Mouse (Mus musculus) CD4-positive helper T cell, adult 2 months (primary cell): ENCODE measurements around the gene BC048507.
"Not testable (repeated sequence)": the region's sequence is repeated elsewhere in the genome, so short reads cannot be mapped to it uniquely, and the experiment has no call there.

Experiments
- DNase-seq: peaks from one replicate; pipeline ENCODE4 v3.0.0-alpha.2; 2012; ENCODE audit warnings: low read depth, missing footprints, low spot score

Gene BC048507

GRCm38 (mm10) chr13:67863026-67863425, at the start of gene BC048507:
Gene BC048507 (plus strand): TSS chr13:67863326.
- no peak for DNase-seq

DNA sequence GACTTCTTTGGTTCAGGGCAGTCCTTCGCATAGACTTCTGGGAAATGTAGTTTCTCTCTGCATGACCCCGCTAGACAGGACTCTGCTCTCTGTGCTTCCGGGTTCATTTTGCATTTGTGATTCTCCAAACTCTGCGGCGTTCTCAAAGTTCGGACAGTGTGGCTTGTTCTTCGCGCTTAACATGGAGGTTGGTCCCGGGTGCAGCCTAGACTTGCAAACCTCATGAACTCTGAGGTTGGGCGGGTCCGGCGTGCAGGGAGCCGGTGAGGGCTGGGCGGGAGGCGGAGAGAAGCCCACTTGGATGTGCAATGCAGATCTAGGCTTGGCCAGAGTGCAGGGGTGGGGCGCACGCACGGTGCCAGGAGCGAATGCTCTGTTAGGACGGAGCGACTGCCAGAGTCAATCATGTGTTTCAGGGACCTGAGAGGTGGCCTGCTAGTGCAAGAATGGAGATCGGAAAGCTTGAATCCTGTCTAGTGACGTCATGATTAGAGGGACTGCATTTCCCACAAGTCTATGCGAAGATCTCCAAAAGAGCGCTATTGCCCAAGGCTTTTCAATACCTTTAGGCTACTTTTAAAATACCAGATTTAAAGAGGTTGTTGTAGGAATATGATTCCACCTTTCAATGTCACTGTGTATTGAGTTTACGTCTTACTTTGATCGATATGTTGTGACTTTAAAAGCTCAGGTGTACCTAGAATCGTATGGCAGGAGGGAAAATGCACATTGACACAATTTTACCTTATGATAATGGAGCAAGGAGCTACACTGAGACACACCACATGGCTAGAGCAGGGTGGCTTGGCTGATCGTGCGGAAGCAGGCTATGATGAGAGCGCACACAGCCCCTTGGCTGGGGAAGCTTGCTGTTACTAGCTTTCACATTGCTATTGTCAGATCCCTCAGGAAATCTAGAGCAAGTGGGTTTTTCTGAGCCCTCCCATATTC, 49.1 kb upstream of the BC048507 start, which contains the start of gene Zfp273:
Gene Zfp273, plus strand, starts transcription at position 31 of the 951 bp plus-strand sequence.
- peak; percentile 85 for DNase-seq

GRCm38 (mm10) chr13:67818636-67819035, 44.5 kb upstream of the BC048507 start:
- DNase-seq: no peak

GRCm38 (mm10) chr13:67830911-67831336, 32.2 kb upstream of the BC048507 start, which contains the start of gene Gm10037:
Gene Gm10037 (plus strand): TSS chr13:67831106.
- DNase-seq: peak; percentile 58

GRCm38 (mm10) chr13:67833137-67833536, 30.0 kb upstream of the BC048507 start:
- not testable (repeated sequence) for DNase-seq

DNA sequence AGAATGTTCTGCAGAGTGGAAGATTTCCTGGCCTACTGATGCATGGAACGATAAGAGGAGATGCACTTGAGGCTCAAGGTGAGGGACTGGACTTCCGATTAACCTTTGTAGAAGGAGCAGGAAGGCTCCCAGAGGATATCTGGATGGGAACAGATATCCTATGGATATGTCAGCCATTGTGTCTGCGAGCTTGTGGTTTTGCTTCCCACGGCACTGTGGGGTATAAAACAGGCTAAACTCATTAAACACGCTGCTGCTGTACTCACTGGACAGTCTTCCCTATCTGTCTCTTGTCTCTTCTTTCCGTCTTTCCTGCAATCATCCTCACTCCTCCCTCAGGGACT, 19.4 kb upstream of the BC048507 start:
- peak; percentile 2 for DNase-seq

DNA sequence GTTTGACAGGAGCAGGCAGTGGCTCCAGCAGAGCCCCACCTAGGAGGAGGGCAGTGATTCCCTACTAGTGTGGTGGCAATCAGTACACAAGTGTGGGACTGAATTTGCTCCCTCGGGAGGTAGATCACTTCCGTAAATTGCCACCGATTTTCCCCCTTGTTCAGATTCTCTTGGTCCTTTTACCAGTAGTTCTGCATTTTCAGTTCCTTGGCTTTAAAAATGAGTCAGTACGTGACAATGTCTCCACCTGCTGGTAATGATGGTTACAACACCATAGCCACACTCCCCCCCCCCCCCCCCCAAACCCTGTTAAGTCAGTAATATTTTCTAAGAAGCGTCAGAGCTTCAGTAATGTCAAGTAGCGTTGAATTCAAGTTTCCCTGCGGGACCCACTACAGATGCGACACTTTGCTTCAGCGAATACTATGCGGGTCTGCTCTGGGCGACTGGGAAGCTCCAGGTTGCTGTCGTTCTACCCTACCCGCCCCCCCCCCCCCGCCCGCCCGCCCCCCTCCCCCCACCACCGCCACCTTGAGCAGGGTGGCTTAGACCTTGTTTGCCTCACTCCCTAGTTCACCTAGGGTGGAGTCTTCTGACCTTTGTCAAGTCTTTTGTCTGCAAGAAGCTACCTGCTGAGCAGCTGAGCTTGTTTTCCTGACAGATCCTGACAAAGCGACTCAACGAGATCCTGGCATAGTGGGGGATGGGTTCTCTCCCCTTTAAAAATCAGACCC, 18.8 kb upstream of the BC048507 start:
- DNase-seq: peak; percentile 68

DNA sequence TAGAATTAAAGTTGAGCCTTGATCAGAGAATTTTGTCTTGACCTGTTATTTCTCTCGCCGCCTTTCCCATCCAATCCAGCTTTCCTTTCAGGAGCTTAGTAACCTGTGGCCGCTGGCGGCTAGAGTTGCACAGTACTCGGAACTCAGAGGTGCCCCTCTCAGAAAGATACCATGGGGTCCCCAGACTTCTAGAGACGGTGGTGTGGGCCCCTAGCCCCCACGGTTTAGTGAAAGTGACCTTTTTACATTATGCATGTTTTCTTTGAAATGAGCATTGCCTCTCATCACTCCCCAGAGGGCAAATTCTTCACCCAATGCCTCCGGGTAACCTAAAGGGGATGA, 18.3 kb upstream of the BC048507 start:
- no peak for DNase-seq

DNA sequence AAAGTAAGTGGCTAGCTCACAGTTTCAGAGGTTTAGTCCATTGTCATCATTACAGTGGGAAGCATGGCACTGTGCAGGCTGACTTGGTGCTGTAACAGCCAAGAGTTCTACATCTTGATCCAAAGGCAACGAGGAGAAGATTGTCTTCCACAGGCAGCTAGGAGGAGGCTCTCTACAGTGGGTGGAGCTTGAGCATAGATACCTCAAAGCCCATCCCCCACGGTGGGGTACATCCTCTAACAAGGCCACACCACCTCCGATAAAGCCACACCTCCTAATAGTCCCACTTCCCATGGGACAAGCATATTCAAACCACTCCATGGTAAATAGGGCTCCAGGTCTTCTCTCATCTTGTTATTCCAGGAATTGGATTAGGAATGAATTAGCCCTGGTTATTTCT, 12.8 kb upstream of the BC048507 start:
- DNase-seq: no peak

DNA sequence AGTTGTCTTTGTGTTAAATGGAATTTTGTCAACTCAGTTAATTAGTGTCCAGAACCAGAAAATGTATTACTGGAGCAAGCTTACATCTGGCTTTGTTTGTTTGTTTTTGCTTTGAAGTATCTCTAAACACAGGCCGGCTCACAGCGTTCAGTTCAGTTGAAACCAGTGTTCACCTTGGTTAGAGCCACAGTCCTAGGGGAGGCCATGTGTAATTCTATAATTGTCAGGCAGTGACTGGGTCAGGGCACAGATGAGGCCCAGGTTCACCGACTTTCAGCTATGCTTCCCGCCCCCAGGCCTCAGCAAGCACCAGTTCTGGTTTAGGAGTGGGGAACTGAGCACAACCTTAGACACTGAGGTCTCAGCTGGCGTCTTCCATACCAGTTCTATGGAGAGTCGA, 10.0 kb upstream of the BC048507 start:
- DNase-seq: no peak

DNA sequence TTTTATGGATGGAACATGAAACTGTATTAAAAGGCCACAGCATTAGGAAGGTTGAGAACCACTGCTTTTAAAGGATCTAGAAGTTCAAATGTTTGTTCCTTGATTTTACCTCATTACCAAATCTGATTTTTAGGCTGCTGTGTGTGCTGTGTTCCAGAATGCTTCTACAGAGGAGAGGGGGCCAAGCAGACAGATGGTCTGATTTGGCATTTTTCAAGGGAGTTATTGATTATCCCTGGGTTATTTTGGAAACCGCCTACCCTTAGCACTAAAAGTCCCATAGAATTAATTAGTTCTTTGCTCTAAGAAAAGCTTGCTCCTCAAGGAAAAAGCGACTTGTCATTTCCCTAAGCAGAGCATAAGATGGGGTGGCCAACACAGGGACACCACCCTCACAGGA, 9.1 kb upstream of the BC048507 start:
- no peak for DNase-seq

DNA sequence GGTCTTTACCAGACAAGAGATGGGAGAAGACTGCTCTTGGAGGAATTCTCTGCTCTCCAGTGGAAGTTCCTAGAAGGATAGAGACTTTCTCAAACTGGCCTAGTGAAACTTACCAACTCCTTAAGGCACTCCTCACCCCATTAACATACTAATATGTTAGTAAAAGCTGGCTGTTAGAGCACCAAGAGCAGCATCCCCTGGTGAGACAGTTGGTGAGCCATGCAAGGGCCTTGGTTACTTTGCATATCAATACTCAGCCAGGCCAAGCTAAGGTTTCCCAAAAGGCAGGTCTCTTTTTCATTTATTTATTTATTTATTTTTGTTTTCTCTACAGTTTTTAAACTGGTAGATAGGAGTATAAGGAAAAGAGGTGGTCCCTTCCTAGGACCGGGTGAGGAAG, 5.8 kb upstream of the BC048507 start:
- DNase-seq: no peak

DNA sequence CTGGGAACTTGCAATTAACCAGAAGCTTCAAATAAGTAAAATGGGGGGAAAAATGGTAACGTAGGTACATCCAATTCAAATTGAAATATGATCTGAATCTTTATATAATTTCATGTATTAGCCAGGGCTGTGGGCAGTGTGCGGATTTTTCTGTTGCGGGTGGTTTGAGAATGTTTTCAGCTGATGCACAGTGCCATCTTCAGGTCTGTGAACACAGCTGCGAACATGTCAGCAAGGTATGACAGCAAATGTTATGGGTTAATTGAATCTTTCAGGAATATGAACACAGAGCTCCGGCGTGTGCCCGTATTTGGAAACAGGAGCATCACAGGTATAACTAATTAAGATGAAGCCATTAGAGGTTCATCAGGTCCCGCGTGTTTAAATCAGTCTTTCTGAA, 618 bp upstream of the BC048507 start:
- DNase-seq: no peak

DNA sequence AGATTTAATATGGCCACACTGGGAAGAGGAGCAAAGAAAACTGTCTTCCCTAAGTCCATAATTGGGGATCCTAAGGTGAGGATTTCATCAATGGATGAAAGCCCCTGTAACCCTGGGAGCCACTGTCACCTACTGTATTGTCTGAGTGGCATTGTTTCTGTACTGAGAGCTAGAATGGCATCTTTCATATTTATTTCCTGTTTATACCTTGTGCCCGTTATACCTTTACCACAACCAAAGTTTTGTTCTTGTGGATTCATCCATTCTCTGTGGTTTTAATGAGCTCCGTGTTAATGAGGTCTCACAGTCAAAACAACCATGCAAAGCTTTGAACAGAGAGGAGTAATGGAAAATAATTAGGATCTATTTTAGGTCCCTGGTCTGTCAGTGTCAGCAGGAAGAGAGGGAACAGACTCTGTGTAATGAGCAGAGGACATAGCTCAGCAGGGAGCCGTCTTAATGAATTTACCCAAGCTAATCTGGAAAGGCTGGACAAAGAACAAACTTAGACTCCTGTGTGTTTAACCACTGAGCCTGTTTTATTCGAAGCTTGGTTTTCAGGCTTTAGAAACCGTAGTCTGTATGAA, 1.7 kb downstream of the BC048507 start:
- DNase-seq: no peak

DNA sequence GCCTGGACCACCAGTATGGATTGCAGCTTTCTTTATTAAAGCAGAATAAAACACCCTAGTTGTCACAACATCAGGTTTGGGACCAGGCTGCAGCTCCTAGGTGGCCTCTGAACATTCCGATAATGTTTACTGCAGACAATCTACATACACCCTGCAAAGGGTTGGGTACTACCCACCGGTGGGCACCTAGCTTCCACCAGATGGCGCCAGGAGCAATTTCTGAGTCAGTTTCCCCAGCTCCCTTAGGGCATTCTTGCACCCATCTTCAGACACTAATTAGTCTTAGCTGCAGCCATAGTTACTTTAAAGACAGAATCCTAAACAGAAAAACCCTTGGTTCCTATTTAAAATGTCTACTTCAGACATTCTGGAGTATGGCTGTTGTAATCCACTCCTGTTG, 4.8 kb downstream of the BC048507 start:
- no peak for DNase-seq

- DNase-seq: not testable (repeated sequence)
Measured at GRCm38 (mm10) chr13:67876049-67876698, 13.0 kb downstream of the BC048507 start.

DNA sequence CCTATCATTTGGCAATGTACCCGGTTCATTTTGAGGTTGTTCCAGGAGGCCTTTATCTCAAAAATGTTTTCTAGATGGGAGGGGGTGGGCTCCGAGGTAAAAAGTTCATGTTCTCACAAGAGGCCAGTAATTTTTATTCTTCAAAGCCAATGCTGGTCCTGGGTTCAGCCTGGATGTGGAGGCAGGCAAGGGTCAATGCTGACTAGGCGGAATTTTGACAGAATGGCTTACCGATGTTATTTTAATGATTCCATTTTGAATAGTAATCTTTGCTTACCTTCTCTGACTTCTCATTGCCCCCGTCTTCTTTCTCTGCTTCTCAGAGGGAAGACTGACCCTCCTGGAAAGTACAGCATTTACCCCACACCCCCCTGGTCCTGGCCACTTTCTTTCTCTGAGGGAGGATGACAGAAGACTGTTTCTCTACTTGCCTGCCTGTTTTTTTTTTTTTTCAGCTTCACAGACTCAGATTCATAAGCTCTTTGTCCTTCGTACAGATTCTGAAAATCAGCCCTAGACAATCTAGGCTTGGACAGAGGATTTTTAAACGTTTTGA, 13.7 kb downstream of the BC048507 start:
- no peak for DNase-seq

DNA sequence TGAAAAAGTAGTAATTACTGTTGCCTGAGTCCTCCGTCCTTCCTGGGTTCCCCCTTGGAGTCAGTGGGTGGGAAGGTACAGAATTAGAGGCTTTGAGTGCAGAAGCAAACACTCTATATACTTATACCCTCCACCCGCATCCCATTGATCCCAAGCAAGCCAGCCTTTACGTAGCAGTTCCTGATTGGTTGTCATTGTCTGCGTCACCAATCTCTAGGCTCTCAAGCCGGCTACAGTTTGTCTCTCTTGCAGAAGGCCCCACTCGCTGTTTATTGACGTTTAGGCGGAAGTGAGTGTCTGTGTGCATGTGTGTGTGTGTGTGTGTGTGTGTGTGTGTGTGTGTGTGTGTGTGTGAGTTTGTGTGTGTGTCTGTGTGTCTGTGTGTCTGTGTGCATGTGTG, 20.8 kb downstream of the BC048507 start:
- no peak for DNase-seq

- DNase-seq: no peak
Measured at GRCm38 (mm10) chr13:67909759-67910158, 46.6 kb downstream of the BC048507 start.
